Mouse (Mus musculus) liver, embryonic 11.5 days (tissue): ENCODE measurements around the gene Dyx1c1. TPM values are rescaled to one million over a fixed set of nuclear protein-coding genes. Genes with fewer than 3 reads are reported as not detected.
A peak's percentile ranks its signal among the peaks of the same experiment; 100 is the strongest.

Experiments used
- ATAC-seq: fragments of 200-750 bp; cut with Nextera tagmentation; replicated peaks from 2 replicates; pipeline ENCODE4 v1.8.0; 2017; ENCODE audit warnings: moderate number of reproducible peaks, mild to moderate bottlenecking, moderate TSS enrichment, moderate library complexity; ENCODE audit not compliant: low FRiP score
- DNase-seq: peaks from one replicate; pipeline ENCODE4 v3.0.0-alpha.2; 2017; ENCODE audit warnings: low spot score
- H3K27ac ChIP-seq: fragments of 300-500 bp; sonication (generic); 2 replicates; pipeline ENCODE4 v1.5.1; 2014; ENCODE audit warnings: mild to moderate bottlenecking, low read depth, low read length, control low read depth
- H3K27me3 ChIP-seq: fragments of 300-500 bp; sonication (generic); replicated peaks from 2 replicates; pipeline ENCODE4 v1.6.1; 2014; ENCODE audit warnings: low read length, mixed read lengths; ENCODE audit not compliant: control insufficient read depth, insufficient read depth
- H3K36me3 ChIP-seq: fragments of 300-500 bp; sonication (generic); 2 replicates; pipeline ENCODE4 v1.6.1; 2014; ENCODE audit warnings: mild to moderate bottlenecking, low read length, moderate library complexity, mixed read lengths; ENCODE audit not compliant: control insufficient read depth, insufficient read depth
- H3K4me1 ChIP-seq: fragments of 300-500 bp; sonication (generic); replicated peaks from 2 replicates; pipeline ENCODE4 v1.6.1; 2014; ENCODE audit warnings: low read length, mixed read lengths; ENCODE audit not compliant: control insufficient read depth, insufficient read depth
- H3K4me2 ChIP-seq: fragments of 300-500 bp; sonication (generic); 2 replicates; pipeline ENCODE4 v1.6.1; 2014; ENCODE audit warnings: mild to moderate bottlenecking, control low read depth, moderate library complexity
- H3K4me3 ChIP-seq: fragments of 300-500 bp; sonication (generic); 2 replicates; pipeline ENCODE4 v1.5.1; 2014; ENCODE audit warnings: low read depth, low read length, control low read depth
- H3K9ac ChIP-seq: fragments of 300-500 bp; sonication (generic); 2 replicates; pipeline ENCODE4 v1.6.1; 2014; ENCODE audit warnings: low read depth, low read length, control low read depth
- H3K9me3 ChIP-seq: fragments of 300-500 bp; sonication (generic); 2 replicates; pipeline ENCODE4 v1.6.1; 2016; ENCODE audit warnings: low read length, inconsistent platforms, mixed read lengths; ENCODE audit not compliant: control insufficient read depth
- WGBS: fragments of 180-500 bp; shearing (Covaris S2); extraction: QIAGEN DNeasy Blood & Tissue Kit; methylation state at CpG from one replicate; pipeline ENCODE4 v1.1.7; 2014; 5-methylcytosine and 5-hydroxymethylcytosine counted together
- polyA plus RNA-seq: library from polyadenylated mRNA; unstranded; fragments of >200 nt; fragmentation: Nextera tagmentation; extraction: Ambion mirVana; gene quantifications from 2 replicates; pipeline ENCODE4 v1.2.1, GENCODE M21; 2014

Gene Dyx1c1
- polyA plus RNA-seq, 1 experiment from 2014 or later, result 0.70 TPM

- Histone ChIP-seq H3K27me3 (no peaks in the 10 kb centered on the region), H3K27ac (no peak within 1 kb of the TSS), H3K4me3 (peak within 1 kb of the TSS; percentile 77), H3K9me3 (no peaks in the 10 kb centered on the region), H3K9ac (peak within 1 kb of the TSS; percentile 76), H3K4me1 (0 out of 2 replicates have a peak, but pooled peaks cover 4% of the 10 kb centered on the region), H3K36me3 (no peaks in the 10 kb centered on the region), H3K4me2 (peak within 1 kb of the TSS; percentile 97)
- peak; percentile 98 for ATAC-seq
- under 1% methylated on average over 88 of the region's 88 CpGs for WGBS
- peak; percentile 92 for DNase-seq
Measured at GRCm38 (mm10) chr9:72985250-72986220, 26.9 kb downstream of the Dyx1c1 start, which contains the start of the genes Ccpg1os and Ccpg1. TSS of gene Ccpg1os (minus strand) at chr9:72985382. TSS of gene Ccpg1 (plus strand) at chr9:72985429.

GRCm38 (mm10) chr9:72987703-72988102, 29.1 kb downstream of the Dyx1c1 start:
- H3K9ac ChIP-seq, result no peak overlapping the region
- ATAC-seq, result no peak

GRCm38 (mm10) chr9:72988706-72989105, 30.1 kb downstream of the Dyx1c1 start:
- Histone ChIP-seq H3K9ac (no peak overlapping the region), H3K4me1 (0 out of 2 replicates have a peak, but pooled peaks cover 4% of the 10 kb centered on the region), H3K4me2 (no peak overlapping the region), H3K4me3 (no peak overlapping the region), H3K36me3 (no peaks in the 10 kb centered on the region), H3K9me3 (no peaks in the 10 kb centered on the region), H3K27me3 (no peaks in the 10 kb centered on the region), H3K27ac (no peak overlapping the region)
- WGBS, result 83% methylated on average over 5 of the region's 5 CpGs
- no peak for DNase-seq
- ATAC-seq, result no peak

More at GRCm38 (mm10) chr9:72987703-72988102, 29.1 kb downstream of the Dyx1c1 start:
- H3K4me3 ChIP-seq, result no peak overlapping the region
- no peak for DNase-seq
- H3K9me3 ChIP-seq, result no peaks in the 10 kb centered on the region
- 0 out of 2 replicates have a peak, but pooled peaks cover 4% of the 10 kb centered on the region for H3K4me1 ChIP-seq
- no peaks in the 10 kb centered on the region for H3K27me3 ChIP-seq
- H3K36me3 ChIP-seq, result no peaks in the 10 kb centered on the region
- no peak overlapping the region for H3K4me2 ChIP-seq
- H3K27ac ChIP-seq, result no peak overlapping the region
- 57% methylated on average over 3 of the region's 3 CpGs for WGBS

- no peak overlapping the region for H3K9ac ChIP-seq
- no peaks in the 10 kb centered on the region for H3K9me3 ChIP-seq
- H3K36me3 ChIP-seq, result no peaks in the 10 kb centered on the region
- H3K4me3 ChIP-seq, result no peak overlapping the region
- no peak overlapping the region for H3K4me2 ChIP-seq
- no peaks in the 10 kb centered on the region for H3K4me1 ChIP-seq
- H3K27ac ChIP-seq, result no peak overlapping the region
- DNase-seq (no peak), ATAC-seq (no peak)
- WGBS, result 86% methylated on average over 2 of the region's 2 CpGs
- no peaks in the 10 kb centered on the region for H3K27me3 ChIP-seq
Measured at GRCm38 (mm10) chr9:72991420-72991819, 32.8 kb downstream of the Dyx1c1 start.

- no peaks in the 10 kb centered on the region for H3K9me3 ChIP-seq
- H3K27me3 ChIP-seq, result no peaks in the 10 kb centered on the region
- H3K9ac ChIP-seq, result no peak overlapping the region
- no peaks in the 10 kb centered on the region for H3K4me1 ChIP-seq
- DNase-seq, result no peak
- no peaks in the 10 kb centered on the region for H3K36me3 ChIP-seq
- no peak for ATAC-seq
- no peak overlapping the region for H3K27ac ChIP-seq
- H3K4me3 ChIP-seq, result no peak overlapping the region
- H3K4me2 ChIP-seq, result no peak overlapping the region
- WGBS, result 85% methylated on average over 5 of the region's 5 CpGs
Measured at GRCm38 (mm10) chr9:72992576-72992975, 34.0 kb downstream of the Dyx1c1 start.

- H3K4me1 ChIP-seq, result no peaks in the 10 kb centered on the region
- no peaks in the 10 kb centered on the region for H3K9me3 ChIP-seq
- H3K27me3 ChIP-seq, result no peaks in the 10 kb centered on the region
- ATAC-seq (no peak), DNase-seq (no peak)
- H3K4me2 ChIP-seq, result no peak overlapping the region
- H3K9ac ChIP-seq, result no peak overlapping the region
- H3K4me3 ChIP-seq, result no peak overlapping the region
- H3K27ac ChIP-seq, result no peak overlapping the region
- H3K36me3 ChIP-seq, result no peaks in the 10 kb centered on the region
Measured at GRCm38 (mm10) chr9:72996167-72996566, 37.6 kb downstream of the Dyx1c1 start.

- WGBS, result 66% methylated on average over 7 of the region's 7 CpGs
Measured at GRCm38 (mm10) chr9:72996806-72997205, 38.2 kb downstream of the Dyx1c1 start.

GRCm38 (mm10) chr9:73000487-73000886, 41.9 kb downstream of the Dyx1c1 start:
- no peaks in the 10 kb centered on the region for H3K4me1 ChIP-seq
- no peak overlapping the region for H3K27ac ChIP-seq
- no peak overlapping the region for H3K4me3 ChIP-seq
- H3K9me3 ChIP-seq, result no peaks in the 10 kb centered on the region
- no peak overlapping the region for H3K4me2 ChIP-seq
- H3K36me3 ChIP-seq, result no peaks in the 10 kb centered on the region
- H3K27me3 ChIP-seq, result no peaks in the 10 kb centered on the region
- no peak overlapping the region for H3K9ac ChIP-seq
- 66% methylated on average over 2 of the region's 2 CpGs for WGBS
- ATAC-seq (no peak), DNase-seq (no peak)

More at GRCm38 (mm10) chr9:72996806-72997205, 38.2 kb downstream of the Dyx1c1 start:
- Histone ChIP-seq H3K4me1 (no peaks in the 10 kb centered on the region), H3K36me3 (no peaks in the 10 kb centered on the region), H3K9ac (no peak overlapping the region), H3K27ac (no peak overlapping the region), H3K27me3 (no peaks in the 10 kb centered on the region), H3K4me2 (no peak overlapping the region), H3K9me3 (no peaks in the 10 kb centered on the region), H3K4me3 (no peak overlapping the region)
- no peak for ATAC-seq
- no peak for DNase-seq
